Mouse (Mus musculus) cerebellum, postnatal 25 days (tissue): ENCODE data around the gene Pom121l2.

ENCODE experiments used
- DNase-seq, 2 experiments: peaks; one replicate each; pipeline ENCODE4 v3.0.0; 2021; ENCODE audit warnings: mixed read lengths in 2 of 2

The Pom121l2 gene

GRCm38 (mm10) chr13:22020901-22021339 is 39.9 kb downstream of the Pom121l2 start:
- DNase-seq: peak; percentile 62 to 66

- no peak for DNase-seq
Measured at GRCm38 (mm10) chr13:22021581-22021980, 40.6 kb downstream of the Pom121l2 start.

- peak; percentile 84 to 85 for DNase-seq
Measured at GRCm38 (mm10) chr13:22022241-22022640, 41.2 kb downstream of the Pom121l2 start.

GRCm38 (mm10) chr13:22026058-22027031 is 45.4 kb downstream of the Pom121l2 start:
- peak; percentile 85 to 86 for DNase-seq

GRCm38 (mm10) chr13:22028673-22029460 is 47.9 kb downstream of the Pom121l2 start:
- DNase-seq: peak; percentile 96

- peak in 1 of 2 experiments; percentile 48 for DNase-seq
Measured at GRCm38 (mm10) chr13:22029928-22030327, 48.9 kb downstream of the Pom121l2 start.

GRCm38 (mm10) chr13:22030493-22030892 is 49.5 kb downstream of the Pom121l2 start:
- DNase-seq: no peak

GRCm38 (mm10) chr13:22033741-22034442 is 52.9 kb downstream of the Pom121l2 start:
- DNase-seq: no peak

GRCm38 (mm10) chr13:22034443-22035266 is 53.7 kb downstream of the Pom121l2 start:
- no peak for DNase-seq

GRCm38 (mm10) chr13:22035267-22036148 is 54.5 kb downstream of the Pom121l2 start, which contains the start of the genes Hist1h2ah and Hist1h2bk:
Hist1h2ah (minus strand) TSS chr13:22035568.
Hist1h2bk (plus strand) TSS chr13:22035870.
- peak; percentile 78 to 83 for DNase-seq

- no peak for DNase-seq
Measured at GRCm38 (mm10) chr13:22036149-22036956, 55.4 kb downstream of the Pom121l2 start.

- DNase-seq: no peak
Measured at GRCm38 (mm10) chr13:22036986-22037385, 56.0 kb downstream of the Pom121l2 start.

- DNase-seq: no peak
Measured at GRCm38 (mm10) chr13:22037415-22037814, 56.4 kb downstream of the Pom121l2 start.
